In genomic region chr13:37824956-37825645, GRCm38 (mm10) we compare ENCODE assay signal across 8 mouse cellular contexts. TPM values are rescaled to one million over a fixed set of nuclear protein-coding genes. Genes with fewer than 3 reads are reported as not detected.
DNase-seq lines count a peak whose midpoint lies in the region; ATAC-seq and TF ChIP-seq lines count a peak whose summit lies in the region.

No protein-coding gene starts in this region.

- H3K4me2 ChIP-seq in forebrain, embryonic 12.5 days, result peak overlapping the region; percentile 97

- 2% methylated on average over 27 of the region's 27 CpGs for WGBS in forebrain, embryonic 12.5 days
- 25% methylated on average over 27 of the region's 27 CpGs for WGBS in kidney, adult 2 months

- TF ChIP-seq CTCF in kidney, adult 2 months (conservative IDR thresholded peaks at IDR 0.05; ENCODE audit: insufficient read depth, insufficient read length, low read depth, low read length), result no peak
- no peak for TF ChIP-seq CTCF in testis, adult 2 months (IDR thresholded peaks at IDR 0.05; ENCODE audit: control insufficient read depth, insufficient read depth, insufficient replicate concordance, low read depth, low read length)

- H3K27ac ChIP-seq in forebrain, embryonic 12.5 days, result no peak overlapping the region
- no peak overlapping the region for H3K27ac ChIP-seq in kidney, adult 2 months (ENCODE audit: insufficient read depth, low read depth, low read length)
- H3K27ac ChIP-seq in testis, adult 2 months (ENCODE audit: control insufficient read depth, insufficient read depth, low read depth, low read length), result no peak overlapping the region

- peaks cover 34% of the 10 kb centered on the region for H3K4me1 ChIP-seq in forebrain, embryonic 12.5 days
- peaks cover 4% of the 10 kb centered on the region; the same call in 1 of the 2 replicates for H3K4me1 ChIP-seq in kidney, adult 2 months (ENCODE audit: control insufficient read depth, insufficient read depth, low read length)
- H3K4me1 ChIP-seq in testis, adult 2 months (ENCODE audit: control insufficient read depth, insufficient read depth, low read length), result peaks cover 13% of the 10 kb centered on the region

- peak overlapping the region; percentile 67 for H3K4me3 ChIP-seq in forebrain, embryonic 12.5 days (replicated peaks)
- H3K4me3 ChIP-seq in kidney, adult 2 months (ENCODE audit: insufficient read depth, low read depth, low read length), result peak overlapping the region; percentile 90
- H3K4me3 ChIP-seq in testis, adult 2 months (ENCODE audit: control insufficient read depth, low read depth, low read length), result peak overlapping the region; percentile 88

- peak overlapping the region; percentile 74; the same call in 1 of the 2 replicates for H3K9ac ChIP-seq in forebrain, embryonic 12.5 days

- no peaks in the 10 kb centered on the region for H3K36me3 ChIP-seq in forebrain, embryonic 12.5 days (replicated peaks)
- no peaks in the 10 kb centered on the region for H3K36me3 ChIP-seq in kidney, adult 2 months (ENCODE audit: control insufficient read depth, insufficient read depth, low read length)
- H3K36me3 ChIP-seq in testis, adult 2 months (ENCODE audit: control insufficient read depth, insufficient read depth, low read length), result no peaks in the 10 kb centered on the region

- no peaks in the 10 kb centered on the region for H3K9me3 ChIP-seq in forebrain, embryonic 12.5 days

- 0 out of 2 replicates have a peak, but pooled peaks have one; percentile 22 for ATAC-seq in forebrain, embryonic 12.5 days (ENCODE audit: low FRiP score)
- ATAC-seq in megakaryocyte progenitor cell, adult 5-6 weeks (replicated peaks; ENCODE audit: poor library complexity), result peak; percentile 35

- peaks cover 51% of the 10 kb centered on the region for H3K27me3 ChIP-seq in forebrain, embryonic 12.5 days
- no peaks in the 10 kb centered on the region for H3K27me3 ChIP-seq in kidney, adult 2 months (replicated peaks; ENCODE audit: control insufficient read depth, insufficient read depth, low read length)
- 0 out of 2 replicates have a peak, but pooled peaks cover 3% of the 10 kb centered on the region for H3K27me3 ChIP-seq in testis, adult 2 months (ENCODE audit: control insufficient read depth, insufficient read depth, low read length)

- TF ChIP-seq POLR2A in kidney, adult 2 months (IDR thresholded peaks at IDR 0.05; ENCODE audit: low read depth, low read length), result no peak
- no peak for TF ChIP-seq POLR2A in testis, adult 2 months (IDR thresholded peaks at IDR 0.05; ENCODE audit: control insufficient read depth, low read depth, low read length)

- DNase-seq in layer of hippocampus, adult 11-12 months (ENCODE audit: low spot score), result peak; percentile 15
- no peak for DNase-seq in layer of hippocampus, adult 8-10 months (ENCODE audit: low spot score in 2 of 2)
- peak; percentile 30 for DNase-seq in T-cell, adult 2 months (ENCODE audit: low spot score)
- peak; percentile 50 for DNase-seq in kidney, adult 2 months
- DNase-seq in right cerebral cortex, postnatal 4 days, result no peak

RNA-seq across cellular contexts. Expression of gene Rreb1, which starts 46.9 kb away (rescaled TPM):
- total RNA-seq in layer of hippocampus, adult 8-10 months (2022), result 10 to 100 TPM; 70.8 to 99.4 (median 89.0) TPM
- 4.1 and 5.3 TPM in 2 replicates for polyA plus RNA-seq in forebrain, embryonic 12.5 days (2016; fragmentation: Nextera tagmentation; extraction: Ambion mirVana)
- 16.7 and 18.3 TPM in 2 replicates for polyA plus RNA-seq in kidney, adult 2 months (2012; rRNA removed)
- total RNA-seq in megakaryocyte progenitor cell, adult 5-6 weeks (2015), result 58.0 and 62.9 TPM in 2 replicates
- 14.7 and 19.4 TPM in 2 replicates for total RNA-seq in megakaryocyte progenitor cell, adult 5-6 weeks (2017)
- polyA plus RNA-seq in testis, adult 2 months (2012; rRNA removed), result 4.6 and 5.3 TPM in 2 replicates

Comparison
In these comparisons a context has a peak if more than half of its experiments do, and no peak if none do; other contexts are left out.
1. DNase-seq: peak in layer of hippocampus, adult 11-12 months (single experiment), T-cell, adult 2 months (single experiment) and kidney, adult 2 months (single experiment); none in layer of hippocampus, adult 8-10 months (0 of 2) and right cerebral cortex, postnatal 4 days (single experiment).
2. Peak in every context shown above with its lines, with median percentiles within 50 percentile points of each other: H3K4me3 ChIP-seq.